Mouse (Mus musculus) erythroblast, embryonic 14.5 days (primary cell): ENCODE measurements around the gene Fam25c. TPM values are rescaled to one million over a fixed set of nuclear protein-coding genes. Genes with fewer than 3 reads are reported as not detected.

Experiments
- H3K27me3 ChIP-seq: 2 replicates; pipeline ENCODE4 v1.6.1; 2012; ENCODE audit warnings: inconsistent platforms; ENCODE audit not compliant: control insufficient read depth
- H3K36me3 ChIP-seq: 2 replicates; pipeline ENCODE4 v1.6.1; 2012; ENCODE audit warnings: mild to moderate bottlenecking, inconsistent platforms; ENCODE audit not compliant: control insufficient read depth
- H3K4me1 ChIP-seq: 2 replicates; pipeline ENCODE4 v1.6.1; 2012; ENCODE audit warnings: inconsistent platforms; ENCODE audit not compliant: control insufficient read depth
- H3K4me3 ChIP-seq: replicated peaks from 2 replicates; pipeline ENCODE3; 2012; ENCODE audit warnings: moderate library complexity, mild to moderate bottlenecking, inconsistent platforms
- H3K9me3 ChIP-seq: 2 replicates; pipeline ENCODE4 v1.6.1; 2012; ENCODE audit warnings: low read length, inconsistent platforms, mixed read lengths; ENCODE audit not compliant: control insufficient read depth
- GATA1 ChIP-seq: IDR thresholded peaks from 2 replicates; pipeline ENCODE4 v1.6.1; 2012; ENCODE audit warnings: low read length, inconsistent platforms, mixed read lengths
- TAL1 ChIP-seq: IDR thresholded peaks from 3 replicates; pipeline ENCODE4 v1.6.1; 2012; ENCODE audit warnings: low read length, inconsistent platforms, mixed read lengths
- polyA plus RNA-seq: library from polyadenylated mRNA; stranded (reverse); fragments of >175 nt; gene quantifications from 2 replicates; pipeline ENCODE4 v1.2.3, GENCODE M21; 2012

Fam25c gene
- polyA plus RNA-seq, 1 experiment, result not detected

DNA sequence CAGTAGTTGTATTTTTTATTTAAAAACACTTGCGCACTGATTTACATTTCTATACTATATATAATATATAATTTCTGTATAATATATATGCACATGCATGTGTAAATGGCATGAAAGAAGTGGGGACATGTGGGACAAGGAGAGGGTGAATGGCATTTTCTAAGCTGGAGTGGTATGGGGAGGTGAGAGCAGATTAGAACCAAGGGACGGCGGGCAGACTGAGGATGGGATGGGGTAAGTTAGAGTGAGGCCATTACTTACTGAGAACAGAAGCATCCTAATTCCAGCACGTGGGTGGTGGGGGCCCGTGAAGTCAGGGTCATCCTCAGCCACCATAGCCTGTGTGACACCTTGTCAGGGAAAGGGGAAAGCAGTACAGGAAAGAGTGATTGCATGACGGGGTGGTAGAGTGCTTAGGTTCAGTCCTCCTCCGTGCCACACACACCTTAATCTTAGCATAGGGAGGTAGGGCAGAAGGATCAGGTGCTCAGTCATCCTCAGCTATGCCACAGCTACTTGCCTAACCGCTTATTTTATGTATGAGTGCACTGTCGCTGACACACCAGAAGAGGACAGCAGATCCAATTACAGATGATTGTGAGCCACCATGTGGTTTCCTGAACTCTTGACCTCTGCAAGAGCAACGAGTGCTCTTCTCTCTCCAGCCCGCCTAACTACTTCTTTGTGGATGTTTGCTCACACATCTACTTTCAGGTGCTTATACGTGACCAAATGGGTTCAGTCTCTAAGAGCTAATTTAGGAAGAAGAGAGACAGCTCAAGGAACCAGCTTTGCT is 9.3 kb downstream of the Fam25c start:
- Histone ChIP-seq H3K27me3 (no peaks in the 10 kb centered on the region), H3K4me3 (no peak overlapping the region), H3K9me3 (no peaks in the 10 kb centered on the region), H3K4me1 (no peaks in the 10 kb centered on the region), H3K36me3 (peaks cover 16% of the 10 kb centered on the region)
- TF ChIP-seq TAL1, result no peak
- no peak for TF ChIP-seq GATA1

DNA sequence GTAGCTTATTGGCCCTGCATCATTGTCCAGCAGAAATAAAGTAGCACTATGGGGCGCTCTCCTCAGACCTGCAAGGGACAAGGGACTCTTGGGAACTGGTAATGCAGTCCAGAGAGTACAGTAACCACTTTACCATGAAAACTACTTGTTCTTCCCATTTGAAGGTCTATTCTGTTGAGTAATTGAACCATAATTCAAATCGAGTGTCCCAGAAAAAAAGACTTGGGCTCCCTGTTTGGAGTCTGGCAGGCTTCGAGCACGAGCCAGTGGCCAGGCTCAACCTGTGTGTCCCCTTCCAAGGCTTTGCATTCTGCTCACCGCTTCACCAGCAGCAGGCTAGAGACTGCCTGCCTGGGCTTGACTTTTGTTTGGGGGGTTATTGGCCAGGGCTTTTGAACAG is 10.9 kb downstream of the Fam25c start:
- Histone ChIP-seq H3K4me3 (no peak overlapping the region), H3K36me3 (peaks cover 21% of the 10 kb centered on the region), H3K9me3 (no peaks in the 10 kb centered on the region), H3K4me1 (no peaks in the 10 kb centered on the region), H3K27me3 (no peaks in the 10 kb centered on the region)
- TF ChIP-seq GATA1 (no peak), TAL1 (no peak)

DNA sequence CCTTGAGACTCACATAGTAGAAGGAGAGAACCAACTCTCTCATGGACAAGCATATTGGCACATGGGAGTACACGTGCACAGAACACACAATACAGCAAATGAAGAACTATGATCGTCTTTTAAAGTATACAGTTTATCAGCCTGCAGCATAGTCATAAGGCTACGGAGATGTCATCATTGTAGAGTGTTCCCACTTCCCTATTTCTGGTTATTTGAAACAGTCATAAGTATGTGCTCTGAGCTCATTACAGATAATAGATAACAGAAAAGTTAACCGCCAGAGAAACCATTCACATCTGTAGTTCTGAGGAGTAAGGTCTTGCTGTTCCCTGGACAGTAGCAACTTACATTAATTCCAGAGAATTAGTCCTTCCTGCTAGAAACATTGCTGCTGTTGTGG is 12.2 kb downstream of the Fam25c start:
- no peak overlapping the region for H3K4me3 ChIP-seq
- no peaks in the 10 kb centered on the region for H3K4me1 ChIP-seq
- peaks cover 24% of the 10 kb centered on the region for H3K36me3 ChIP-seq
- TF ChIP-seq TAL1, result no peak
- TF ChIP-seq GATA1, result no peak
- no peaks in the 10 kb centered on the region for H3K27me3 ChIP-seq
- H3K9me3 ChIP-seq, result no peaks in the 10 kb centered on the region

DNA sequence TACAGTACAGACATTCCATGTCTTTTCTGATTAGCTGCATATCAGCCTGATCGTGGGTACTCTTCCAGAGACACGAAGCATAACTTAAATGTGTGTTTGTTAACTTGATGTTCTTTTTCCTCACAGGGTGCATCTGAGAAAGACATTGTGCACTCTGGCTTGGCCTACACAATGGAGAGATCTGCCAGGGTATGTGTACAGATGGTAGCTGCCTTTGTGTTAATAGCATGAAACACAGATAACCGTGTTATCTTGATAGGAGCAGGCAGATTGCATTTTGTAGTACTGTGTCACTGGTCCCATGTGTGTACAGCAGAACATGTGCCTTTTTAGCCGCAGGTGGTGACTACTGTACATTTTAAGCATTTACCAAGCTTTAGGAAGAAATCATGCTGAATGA is 13.2 kb downstream of the Fam25c start:
- Histone ChIP-seq H3K4me3 (no peak overlapping the region), H3K27me3 (no peaks in the 10 kb centered on the region), H3K36me3 (peaks cover 31% of the 10 kb centered on the region), H3K9me3 (no peaks in the 10 kb centered on the region), H3K4me1 (no peaks in the 10 kb centered on the region)
- TF ChIP-seq GATA1 (no peak), TAL1 (no peak)

DNA sequence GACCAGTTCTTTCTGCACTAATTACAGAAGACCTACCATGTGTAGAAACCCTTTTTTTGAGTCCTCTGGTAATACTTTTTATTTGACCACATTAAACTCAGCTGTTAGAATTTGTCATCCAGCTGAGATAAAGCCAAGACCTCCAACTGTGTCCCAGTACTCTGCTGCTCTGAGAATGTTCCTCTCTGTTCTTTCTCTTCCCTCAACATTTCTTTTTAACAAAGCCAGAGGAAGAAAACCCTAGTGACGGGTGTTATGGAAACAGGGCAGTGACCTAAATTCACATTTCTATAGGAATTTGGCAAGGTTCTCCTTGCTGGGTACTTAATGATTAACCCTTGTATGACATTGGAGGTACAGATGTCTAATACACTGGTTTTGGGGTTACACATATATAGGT is 15.8 kb downstream of the Fam25c start:
- no peak for TF ChIP-seq TAL1
- no peak for TF ChIP-seq GATA1
- Histone ChIP-seq H3K27me3 (no peaks in the 10 kb centered on the region), H3K4me1 (no peaks in the 10 kb centered on the region), H3K9me3 (no peaks in the 10 kb centered on the region), H3K4me3 (no peak overlapping the region), H3K36me3 (peaks cover 45% of the 10 kb centered on the region)

DNA sequence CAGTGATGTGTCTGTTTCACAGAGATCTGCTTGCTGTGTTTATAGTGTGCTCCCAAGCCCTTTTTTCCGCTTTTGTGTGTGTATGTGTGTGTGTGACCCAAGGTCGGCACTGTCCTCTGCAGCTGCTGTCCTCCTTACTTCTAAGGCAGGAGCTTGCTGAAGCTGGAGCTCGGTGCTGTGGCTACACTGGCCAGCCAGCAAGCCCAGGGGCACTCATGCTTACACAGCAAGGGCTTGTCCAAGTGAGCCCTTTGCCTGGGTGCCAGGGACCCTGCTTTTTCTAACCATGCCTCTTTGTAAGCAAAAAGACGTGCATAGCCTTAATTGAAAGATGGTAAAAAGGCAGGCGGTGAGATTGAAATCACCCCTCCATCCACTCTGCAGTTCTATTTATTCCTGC is 22.8 kb downstream of the Fam25c start:
- Histone ChIP-seq H3K9me3 (no peaks in the 10 kb centered on the region), H3K4me1 (no peaks in the 10 kb centered on the region), H3K27me3 (no peaks in the 10 kb centered on the region), H3K4me3 (no peak overlapping the region), H3K36me3 (peaks cover 47% of the 10 kb centered on the region)
- TF ChIP-seq TAL1 (no peak), GATA1 (no peak)

DNA sequence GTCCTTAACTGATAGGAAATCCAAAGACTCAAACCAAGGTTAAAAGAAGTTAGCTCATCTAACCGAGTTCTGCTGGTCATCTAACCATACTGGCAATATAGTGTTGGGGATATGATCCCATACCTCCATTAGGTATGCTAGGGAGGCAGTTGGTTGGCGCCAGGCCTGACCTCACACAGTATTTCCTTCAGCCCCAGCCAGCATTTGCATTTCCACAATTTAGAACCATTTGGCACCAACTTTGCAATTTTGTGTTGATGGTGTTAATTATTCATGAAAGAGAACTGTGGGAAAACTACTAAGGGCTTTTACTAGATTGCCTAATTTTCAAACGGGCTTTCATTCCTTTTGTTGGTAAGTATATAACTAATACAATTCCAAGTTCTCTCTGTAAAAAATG is 23.3 kb downstream of the Fam25c start:
- H3K27me3 ChIP-seq, result no peaks in the 10 kb centered on the region
- H3K9me3 ChIP-seq, result no peaks in the 10 kb centered on the region
- H3K36me3 ChIP-seq, result peaks cover 45% of the 10 kb centered on the region
- H3K4me3 ChIP-seq, result no peak overlapping the region
- no peaks in the 10 kb centered on the region for H3K4me1 ChIP-seq
- no peak for TF ChIP-seq TAL1
- TF ChIP-seq GATA1, result no peak

DNA sequence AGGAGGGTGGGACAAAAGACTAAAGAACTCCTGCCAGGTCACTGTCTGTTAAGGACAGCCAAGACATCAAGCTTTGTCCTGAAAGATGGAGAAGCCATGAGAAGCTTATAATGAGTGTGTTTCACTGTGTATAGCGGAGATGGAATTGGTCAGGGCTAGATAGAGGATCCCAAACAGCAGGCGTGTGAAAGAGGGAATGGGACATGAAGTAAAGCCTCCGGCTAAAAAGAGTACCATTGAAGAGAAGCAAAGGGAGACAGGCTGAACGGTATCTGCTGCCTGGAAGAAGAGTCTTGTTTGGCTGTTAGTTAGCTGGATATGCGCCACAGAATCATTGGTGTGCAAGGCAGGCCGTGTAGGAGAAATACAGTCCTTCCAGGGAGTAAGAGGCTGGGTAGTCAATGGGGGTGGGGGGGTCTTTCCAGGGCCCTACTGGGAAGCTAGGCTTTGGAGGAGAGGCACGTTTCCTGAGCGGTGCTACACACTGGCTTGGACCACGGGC is 24.5 kb downstream of the Fam25c start:
- Histone ChIP-seq H3K4me3 (no peak overlapping the region), H3K27me3 (no peaks in the 10 kb centered on the region), H3K36me3 (peaks cover 38% of the 10 kb centered on the region), H3K9me3 (no peaks in the 10 kb centered on the region), H3K4me1 (no peaks in the 10 kb centered on the region)
- no peak for TF ChIP-seq GATA1

DNA sequence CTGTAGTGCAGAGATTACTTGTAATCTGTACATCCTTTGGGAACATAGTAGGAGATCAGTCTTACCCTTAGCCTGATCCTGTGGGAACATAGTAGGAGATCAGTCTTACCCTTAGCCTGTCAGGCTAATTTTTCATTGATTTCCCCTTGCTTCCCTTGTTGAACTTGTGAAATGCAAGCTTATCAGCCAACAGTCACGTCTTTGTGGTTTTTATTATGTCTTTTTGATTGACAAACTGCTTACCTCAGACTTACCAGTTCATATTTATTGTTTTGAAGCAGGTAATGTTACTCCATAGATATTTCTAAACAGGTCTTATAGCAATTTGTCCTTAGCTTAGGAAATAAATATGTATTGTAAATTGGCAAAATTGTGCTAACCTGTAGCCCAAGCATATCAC is 27.6 kb downstream of the Fam25c start:
- no peak overlapping the region for H3K4me3 ChIP-seq
- H3K36me3 ChIP-seq, result peaks cover 34% of the 10 kb centered on the region
- no peaks in the 10 kb centered on the region for H3K9me3 ChIP-seq
- no peaks in the 10 kb centered on the region for H3K27me3 ChIP-seq
- no peaks in the 10 kb centered on the region for H3K4me1 ChIP-seq
- no peak for TF ChIP-seq TAL1
- no peak for TF ChIP-seq GATA1

DNA sequence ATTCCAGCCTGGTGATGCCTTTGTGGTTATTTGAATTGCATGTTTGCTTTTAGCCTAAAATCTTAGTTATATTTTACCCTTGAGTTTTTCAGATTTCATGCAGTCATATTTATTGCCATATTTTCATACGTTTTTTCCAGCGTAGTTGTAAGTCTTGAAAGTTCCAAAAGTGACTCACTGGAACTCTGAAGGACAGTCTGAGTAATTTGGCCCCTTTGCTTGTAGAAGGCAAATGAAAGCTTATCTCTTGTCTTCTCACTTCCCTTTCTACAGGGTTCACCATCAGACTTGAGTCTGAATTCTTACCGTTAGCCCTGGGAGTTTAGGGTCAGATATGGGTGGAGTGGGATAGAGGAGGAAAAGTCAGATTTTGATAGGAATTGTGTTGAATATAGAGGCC is 28.6 kb downstream of the Fam25c start:
- TF ChIP-seq GATA1 (no peak), TAL1 (no peak)
- H3K36me3 ChIP-seq, result peaks cover 33% of the 10 kb centered on the region
- H3K4me3 ChIP-seq, result no peak overlapping the region
- H3K27me3 ChIP-seq, result no peaks in the 10 kb centered on the region
- H3K9me3 ChIP-seq, result no peaks in the 10 kb centered on the region
- no peaks in the 10 kb centered on the region for H3K4me1 ChIP-seq
